Mouse (Mus musculus): ENCODE measurements around the gene Ptpn13. TPM values are rescaled to one million over a fixed set of nuclear protein-coding genes. Genes with fewer than 3 reads are reported as not detected.

Gene Ptpn13
- polyA plus RNA-seq, 1 experiment from 2014 or later, result 6.9 TPM

DNA sequence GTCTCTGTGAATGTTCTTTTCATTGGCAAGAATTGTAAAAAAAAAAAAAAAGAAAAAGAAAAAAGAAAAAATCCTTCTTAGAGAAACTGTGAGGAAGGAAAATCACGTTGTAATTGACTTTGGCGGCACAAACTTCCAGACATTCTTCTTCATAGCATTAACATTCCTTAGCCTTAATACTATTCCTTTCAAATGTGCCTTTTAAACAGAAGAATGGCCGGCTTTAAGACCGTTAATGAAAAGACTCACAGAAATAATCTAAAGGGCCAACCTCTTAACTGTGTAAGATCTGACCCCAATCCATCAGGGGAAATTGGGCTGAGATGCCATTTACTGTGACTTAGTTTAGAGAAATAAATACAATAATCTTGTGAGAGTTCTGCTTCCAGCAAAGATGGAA lies 16.7 kb downstream of the Ptpn13 start:
- Histone ChIP-seq H3K27me3 (replicated peaks) (no peaks in the 10 kb centered on the region), H3K4me2 (no peak overlapping the region), H3K36me3 (no peaks in the 10 kb centered on the region), H3K4me3 (no peak overlapping the region), H3K27ac (replicated peaks) (no peak overlapping the region), H3K4me1 (peaks cover 19% of the 10 kb centered on the region), H3K9me3 (no peaks in the 10 kb centered on the region), H3K9ac (no peak overlapping the region)
- 68% methylated on average over 4 of the region's 4 CpGs for WGBS
- ATAC-seq (ENCODE audit: extremely low read depth, insufficient number of reproducible peaks, low FRiP score, low TSS enrichment), result no peak

DNA sequence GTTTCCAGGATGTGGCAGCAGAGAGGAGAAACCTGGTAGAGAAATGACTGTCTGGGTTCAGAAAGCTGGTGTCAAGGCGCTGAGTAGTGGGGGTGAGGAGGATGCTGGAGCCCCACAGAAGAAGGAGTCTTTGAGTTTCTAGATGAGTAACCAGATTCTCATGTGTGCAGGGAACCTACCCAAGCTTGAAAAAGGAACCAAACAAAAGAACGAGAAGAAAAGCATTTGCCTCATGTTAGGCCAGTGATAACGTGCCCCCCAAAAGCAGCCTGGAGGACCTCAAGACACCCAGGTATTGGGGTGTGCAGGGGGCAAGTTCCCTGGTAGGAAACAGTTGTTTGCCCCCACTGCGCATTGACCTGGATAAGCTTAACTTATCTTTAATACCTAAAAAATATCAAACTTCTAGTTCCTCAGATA lies 17.3 kb downstream of the Ptpn13 start:
- Histone ChIP-seq H3K4me2 (no peak overlapping the region), H3K36me3 (no peaks in the 10 kb centered on the region), H3K4me1 (peaks cover 22% of the 10 kb centered on the region), H3K9ac (no peak overlapping the region), H3K4me3 (no peak overlapping the region), H3K27ac (replicated peaks) (no peak overlapping the region), H3K27me3 (replicated peaks) (no peaks in the 10 kb centered on the region), H3K9me3 (no peaks in the 10 kb centered on the region)
- no peak for ATAC-seq (ENCODE audit: extremely low read depth, insufficient number of reproducible peaks, low FRiP score, low TSS enrichment)
- 74% methylated on average over 4 of the region's 4 CpGs for WGBS

DNA sequence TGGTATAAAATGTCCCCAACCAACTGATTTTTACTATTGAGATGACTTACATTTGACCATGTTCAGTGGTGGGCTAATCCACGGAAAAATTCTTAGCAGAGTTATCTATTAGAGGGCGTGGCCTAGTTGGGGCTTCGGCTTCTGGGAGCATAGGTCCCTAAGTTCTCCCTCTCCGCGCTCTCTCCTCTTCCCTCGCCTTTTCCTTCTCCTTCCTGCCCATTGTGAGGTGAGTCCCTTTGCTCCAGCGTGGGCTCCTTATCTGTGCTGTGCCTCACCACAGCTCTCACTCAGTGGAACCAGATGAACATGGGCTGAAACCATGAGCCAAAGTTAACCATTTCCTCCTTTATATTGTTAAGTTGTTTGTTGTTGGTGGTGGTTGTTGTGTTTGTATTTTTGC lies 17.9 kb downstream of the Ptpn13 start:
- no peak overlapping the region for H3K27ac ChIP-seq (replicated peaks)
- WGBS, result 41% methylated on average over 7 of the region's 7 CpGs
- H3K4me2 ChIP-seq, result no peak overlapping the region
- peaks cover 22% of the 10 kb centered on the region for H3K4me1 ChIP-seq
- no peaks in the 10 kb centered on the region for H3K9me3 ChIP-seq
- no peak overlapping the region for H3K9ac ChIP-seq
- no peak overlapping the region for H3K4me3 ChIP-seq
- H3K27me3 ChIP-seq (replicated peaks), result no peaks in the 10 kb centered on the region
- no peak for ATAC-seq (ENCODE audit: extremely low read depth, insufficient number of reproducible peaks, low FRiP score, low TSS enrichment)
- H3K36me3 ChIP-seq, result no peaks in the 10 kb centered on the region

DNA sequence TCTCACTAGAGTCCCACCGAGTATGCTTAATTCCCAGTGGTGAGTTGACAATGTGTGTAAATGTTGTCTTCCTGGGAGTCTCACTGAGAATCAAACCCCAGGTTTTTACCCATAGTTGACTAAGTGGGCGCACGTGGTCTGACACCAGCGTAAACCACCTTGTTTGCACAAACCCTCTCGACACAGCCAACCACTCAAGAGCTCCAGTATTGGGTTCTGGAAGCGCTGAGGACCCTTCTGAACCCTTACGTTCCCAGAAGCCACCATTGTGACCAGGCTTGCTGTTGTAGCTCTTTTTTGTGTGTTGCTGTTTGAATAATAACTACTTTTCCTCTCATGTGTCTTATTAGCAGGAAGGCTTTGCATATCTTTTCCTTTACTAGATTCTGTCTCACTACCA lies 20.4 kb downstream of the Ptpn13 start:
- H3K4me1 ChIP-seq, result peaks cover 22% of the 10 kb centered on the region
- H3K36me3 ChIP-seq, result no peaks in the 10 kb centered on the region
- WGBS, result 85% methylated on average over 7 of the region's 7 CpGs
- no peak overlapping the region for H3K9ac ChIP-seq
- no peak overlapping the region for H3K27ac ChIP-seq (replicated peaks)
- H3K4me2 ChIP-seq, result no peak overlapping the region
- no peak for ATAC-seq (ENCODE audit: extremely low read depth, insufficient number of reproducible peaks, low FRiP score, low TSS enrichment)
- H3K4me3 ChIP-seq, result no peak overlapping the region
- H3K27me3 ChIP-seq (replicated peaks), result no peaks in the 10 kb centered on the region
- no peaks in the 10 kb centered on the region for H3K9me3 ChIP-seq

DNA sequence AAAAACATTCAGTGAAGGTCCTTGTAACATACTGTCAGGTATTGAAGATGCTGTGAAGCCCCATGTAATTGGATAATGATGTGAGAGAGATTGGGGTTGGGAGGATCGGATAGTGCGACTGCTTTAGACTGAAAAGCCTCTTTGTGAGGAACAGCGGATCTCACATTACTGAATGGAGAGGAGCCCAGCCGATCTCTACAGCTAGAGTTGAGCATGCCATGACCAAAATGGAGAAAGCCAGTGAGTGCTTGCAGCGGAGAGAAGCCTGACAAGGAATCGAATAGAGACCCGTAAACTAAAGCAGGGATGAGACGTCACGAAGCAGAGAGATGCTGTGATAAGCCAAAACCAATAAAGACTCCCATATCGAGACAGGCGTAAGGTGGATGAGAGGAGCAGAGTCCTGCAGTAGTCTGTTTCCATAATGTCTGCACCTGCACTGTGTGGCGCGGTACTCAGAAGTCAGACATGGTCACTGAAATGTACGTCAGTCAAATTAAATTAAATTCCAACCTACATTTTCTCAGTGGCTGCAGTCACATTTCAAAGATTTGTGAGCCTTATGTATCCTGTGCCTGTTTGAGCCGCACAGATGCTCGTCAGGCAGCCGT lies 22.9 kb downstream of the Ptpn13 start:
- H3K4me1 ChIP-seq, result peaks cover 9% of the 10 kb centered on the region
- 82% methylated on average over 17 of the region's 17 CpGs for WGBS
- no peak for ATAC-seq (ENCODE audit: extremely low read depth, insufficient number of reproducible peaks, low FRiP score, low TSS enrichment)
- no peak overlapping the region for H3K9ac ChIP-seq
- no peak overlapping the region for H3K4me2 ChIP-seq
- H3K27ac ChIP-seq (replicated peaks), result no peak overlapping the region
- no peak overlapping the region for H3K4me3 ChIP-seq
- H3K9me3 ChIP-seq, result peaks cover 4% of the 10 kb centered on the region; the same call in 1 of the 2 replicates
- H3K27me3 ChIP-seq (replicated peaks), result no peaks in the 10 kb centered on the region
- H3K36me3 ChIP-seq, result 0 out of 2 replicates have a peak, but pooled peaks cover 4% of the 10 kb centered on the region

DNA sequence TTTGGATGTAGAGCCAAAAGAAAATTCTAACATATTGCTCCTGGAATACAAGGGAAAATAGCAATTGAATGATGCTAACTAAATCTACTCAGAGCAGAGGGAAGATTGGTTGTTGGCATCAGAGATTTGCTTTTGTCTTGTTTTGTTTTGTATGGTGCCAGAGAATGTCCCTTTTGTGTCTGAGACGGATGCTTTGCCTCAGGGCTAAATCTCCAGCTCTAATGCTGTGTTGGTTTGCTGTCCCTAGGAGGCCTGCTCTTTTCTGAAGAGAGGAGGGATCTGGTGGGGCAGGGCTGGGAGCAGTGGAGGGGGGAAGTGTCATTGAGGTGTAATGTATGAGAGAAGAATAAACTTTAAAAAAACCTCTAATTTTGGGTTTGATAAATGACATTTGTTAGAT lies 23.5 kb downstream of the Ptpn13 start:
- ATAC-seq (ENCODE audit: extremely low read depth, insufficient number of reproducible peaks, low FRiP score, low TSS enrichment), result no peak
- no peaks in the 10 kb centered on the region for H3K27me3 ChIP-seq (replicated peaks)

DNA sequence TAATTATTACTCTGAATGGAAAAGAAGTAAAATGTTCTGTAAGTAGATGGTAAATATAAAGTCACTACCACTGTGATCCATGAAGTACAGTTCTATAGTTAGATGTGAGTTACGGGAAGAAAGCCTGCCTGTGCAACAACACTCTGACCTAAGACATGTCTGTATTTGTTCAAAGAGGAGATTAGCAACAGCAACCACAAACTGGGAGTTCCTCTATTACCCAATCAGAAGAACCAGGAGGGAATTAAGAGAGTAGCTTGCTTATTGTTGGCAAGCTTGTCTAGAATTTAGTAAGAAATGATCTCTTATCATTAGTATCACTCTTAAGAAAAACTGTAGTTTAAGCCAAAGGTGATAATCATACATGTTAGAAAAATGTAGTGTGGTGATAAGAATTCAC lies 25.7 kb downstream of the Ptpn13 start:
- H3K27ac ChIP-seq (replicated peaks), result no peak overlapping the region
- WGBS, result 91% methylated on average over 1 of the region's 1 CpGs
- H3K9me3 ChIP-seq, result peaks cover 4% of the 10 kb centered on the region; the same call in 1 of the 2 replicates
- no peak overlapping the region for H3K4me2 ChIP-seq
- 0 out of 2 replicates have a peak, but pooled peaks cover 4% of the 10 kb centered on the region for H3K36me3 ChIP-seq
- no peak for ATAC-seq (ENCODE audit: extremely low read depth, insufficient number of reproducible peaks, low FRiP score, low TSS enrichment)
- no peaks in the 10 kb centered on the region for H3K27me3 ChIP-seq (replicated peaks)
- H3K9ac ChIP-seq, result no peak overlapping the region
- H3K4me3 ChIP-seq, result no peak overlapping the region
- H3K4me1 ChIP-seq, result peaks cover 12% of the 10 kb centered on the region

More for the DNA sequence above, 23.5 kb downstream of the Ptpn13 start:
- WGBS, result 30% methylated on average over 1 of the region's 1 CpGs
- peaks cover 12% of the 10 kb centered on the region for H3K4me1 ChIP-seq
- H3K4me3 ChIP-seq, result no peak overlapping the region
- H3K36me3 ChIP-seq, result 0 out of 2 replicates have a peak, but pooled peaks cover 4% of the 10 kb centered on the region
- peaks cover 4% of the 10 kb centered on the region; the same call in 1 of the 2 replicates for H3K9me3 ChIP-seq
- H3K27ac ChIP-seq (replicated peaks), result no peak overlapping the region
- H3K4me2 ChIP-seq, result no peak overlapping the region
- no peak overlapping the region for H3K9ac ChIP-seq

DNA sequence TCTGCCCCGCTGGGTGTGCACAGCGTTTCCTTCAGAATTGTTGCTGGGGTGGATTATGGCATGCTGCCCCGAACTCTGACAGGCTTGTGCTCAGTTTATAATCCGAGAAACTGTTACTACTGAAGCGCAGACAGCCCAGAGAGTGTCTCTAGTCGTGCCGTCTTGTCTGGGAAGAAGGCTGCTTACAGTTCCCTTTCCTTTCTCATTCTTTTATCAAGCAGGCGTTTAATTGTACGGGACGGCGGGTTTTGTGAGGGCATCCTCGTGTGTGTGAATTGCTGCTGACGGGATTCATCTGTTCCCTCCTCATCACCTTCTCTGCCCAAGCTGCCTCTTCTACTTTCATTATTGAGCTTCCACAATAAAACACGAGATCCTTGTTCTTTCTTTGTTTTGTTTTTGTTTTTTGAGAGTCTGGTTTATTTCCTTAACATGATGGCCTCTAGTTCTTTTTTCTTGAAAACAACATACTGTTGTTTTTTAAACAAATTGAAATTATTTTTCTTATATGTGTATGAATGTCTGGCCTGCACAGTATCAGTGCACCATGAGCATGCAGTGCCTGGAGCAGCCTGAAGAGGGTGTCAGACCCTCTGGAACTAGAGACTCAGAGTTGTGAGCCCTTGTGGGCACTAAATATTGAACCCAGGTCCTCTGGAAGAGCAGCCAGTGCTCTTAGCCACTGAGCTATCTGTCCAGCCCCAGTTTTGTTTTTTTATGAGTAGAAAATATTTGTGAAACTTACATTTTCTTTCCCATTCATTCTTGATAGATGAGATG lies 28.6 kb downstream of the Ptpn13 start:
- H3K4me1 ChIP-seq, result peaks cover 9% of the 10 kb centered on the region
- H3K4me2 ChIP-seq, result peak overlapping the region; percentile 24; the same call in 1 of the 2 replicates
- WGBS, result 54% methylated on average over 14 of the region's 14 CpGs
- no peaks in the 10 kb centered on the region for H3K27me3 ChIP-seq (replicated peaks)
- 0 out of 2 replicates have a peak, but pooled peaks cover 4% of the 10 kb centered on the region for H3K36me3 ChIP-seq
- H3K9ac ChIP-seq, result no peak overlapping the region
- H3K27ac ChIP-seq (replicated peaks), result no peak overlapping the region
- peaks cover 4% of the 10 kb centered on the region; the same call in 1 of the 2 replicates for H3K9me3 ChIP-seq
- no peak overlapping the region for H3K4me3 ChIP-seq
- no peak for ATAC-seq (ENCODE audit: extremely low read depth, insufficient number of reproducible peaks, low FRiP score, low TSS enrichment)

DNA sequence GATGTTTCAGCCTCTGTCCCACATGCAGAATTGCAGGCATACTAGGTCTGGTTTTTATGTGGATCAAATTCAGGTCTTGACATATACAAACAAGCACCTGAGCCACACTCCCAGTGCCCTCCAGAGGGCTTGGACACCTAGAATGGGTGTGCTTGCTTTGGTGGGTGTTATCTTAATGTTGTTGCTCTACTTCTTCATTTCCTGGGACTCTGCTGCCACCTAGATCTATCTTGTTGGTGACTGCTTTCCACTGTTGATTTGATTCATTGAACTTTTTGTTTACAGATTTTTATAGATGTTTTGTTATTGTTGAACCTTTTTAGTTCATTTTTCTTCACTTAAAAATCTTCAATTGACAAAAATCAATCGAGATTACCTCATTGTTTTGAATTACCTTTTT lies 31.8 kb downstream of the Ptpn13 start:
- 88% methylated on average over 1 of the region's 1 CpGs for WGBS
- no peak overlapping the region for H3K27ac ChIP-seq (replicated peaks)
- H3K9me3 ChIP-seq, result no peaks in the 10 kb centered on the region

DNA sequence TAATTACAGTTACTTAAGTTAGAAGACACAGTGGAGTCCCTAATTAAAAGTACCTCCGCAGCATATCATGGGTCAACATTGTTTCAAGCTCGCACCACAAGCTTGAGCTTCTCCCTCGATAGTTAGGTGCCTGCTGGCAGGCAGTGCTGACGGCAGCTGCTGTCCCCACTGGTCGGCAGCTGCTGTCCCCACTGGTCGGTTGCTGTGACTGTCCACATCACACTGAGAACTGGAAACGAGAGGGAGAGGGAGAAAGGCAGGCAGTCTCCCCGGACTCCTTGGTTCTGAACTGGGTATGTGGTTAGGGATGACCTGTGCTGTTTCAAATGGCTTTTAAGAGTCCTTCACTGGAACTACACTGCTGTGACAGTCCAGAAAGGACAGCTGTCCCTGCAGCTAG lies 33.4 kb downstream of the Ptpn13 start:
- H3K4me3 ChIP-seq, result no peak overlapping the region
- no peaks in the 10 kb centered on the region for H3K27me3 ChIP-seq (replicated peaks)
- ATAC-seq (ENCODE audit: extremely low read depth, insufficient number of reproducible peaks, low FRiP score, low TSS enrichment), result no peak
- H3K27ac ChIP-seq (replicated peaks), result no peak overlapping the region
- peak overlapping the region; percentile 33; the same call in 1 of the 2 replicates for H3K9ac ChIP-seq
- H3K9me3 ChIP-seq, result no peaks in the 10 kb centered on the region
- H3K4me2 ChIP-seq, result peak overlapping the region; percentile 2; the same call in 1 of the 2 replicates
- H3K4me1 ChIP-seq, result peaks cover 17% of the 10 kb centered on the region
- H3K36me3 ChIP-seq, result no peaks in the 10 kb centered on the region
- 26% methylated on average over 8 of the region's 8 CpGs for WGBS

More for the DNA sequence above, 31.8 kb downstream of the Ptpn13 start:
- Histone ChIP-seq H3K4me3 (no peak overlapping the region), H3K4me2 (no peak overlapping the region), H3K9ac (no peak overlapping the region), H3K27me3 (replicated peaks) (no peaks in the 10 kb centered on the region), H3K36me3 (no peaks in the 10 kb centered on the region), H3K4me1 (peaks cover 15% of the 10 kb centered on the region)
- ATAC-seq (ENCODE audit: extremely low read depth, insufficient number of reproducible peaks, low FRiP score, low TSS enrichment), result no peak

DNA sequence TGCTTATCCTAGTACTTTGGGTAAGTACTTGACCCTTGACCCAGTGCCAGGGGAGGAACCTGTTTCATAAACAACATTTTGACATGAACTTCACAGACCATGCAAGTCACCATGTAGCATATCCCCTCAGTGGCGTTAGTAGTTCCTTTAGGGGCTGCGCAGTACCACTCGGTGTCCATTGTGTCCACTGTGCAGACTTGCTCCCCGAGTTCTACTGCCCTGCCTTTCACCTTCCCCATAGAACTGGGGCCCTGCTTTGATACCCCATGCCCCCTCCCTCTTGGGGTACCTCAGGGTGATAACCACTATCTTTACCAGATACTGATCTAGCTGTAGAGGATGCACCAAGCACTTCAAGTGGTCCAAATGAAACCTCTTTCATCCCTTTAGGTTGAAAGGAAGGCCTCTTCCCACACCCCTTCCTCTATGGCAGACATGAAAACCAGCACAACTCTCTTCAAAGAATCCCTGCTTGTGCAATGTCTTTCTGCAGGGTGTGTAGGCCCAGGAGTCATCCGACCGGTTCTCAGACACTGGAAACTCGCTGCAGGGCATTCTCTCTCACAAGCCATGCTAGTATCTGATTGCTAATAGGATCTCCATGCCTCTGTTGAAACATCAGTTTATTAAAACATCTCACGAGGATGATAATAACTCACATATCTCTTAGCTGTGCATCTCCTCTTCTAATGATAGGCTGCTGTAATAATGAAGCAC lies 34.1 kb downstream of the Ptpn13 start:
- no peak overlapping the region for H3K9ac ChIP-seq
- no peaks in the 10 kb centered on the region for H3K36me3 ChIP-seq
- ATAC-seq (ENCODE audit: extremely low read depth, insufficient number of reproducible peaks, low FRiP score, low TSS enrichment), result no peak
- peaks cover 17% of the 10 kb centered on the region for H3K4me1 ChIP-seq
- H3K4me3 ChIP-seq, result no peak overlapping the region
- no peak overlapping the region for H3K4me2 ChIP-seq
- H3K27ac ChIP-seq (replicated peaks), result no peak overlapping the region
- H3K27me3 ChIP-seq (replicated peaks), result no peaks in the 10 kb centered on the region
- WGBS, result 84% methylated on average over 8 of the region's 8 CpGs
- no peaks in the 10 kb centered on the region for H3K9me3 ChIP-seq
